Mouse (Mus musculus) embryo, embryonic 10 days (tissue): ENCODE results near the gene Bckdhb.
"Not testable (repeated sequence)": the region's sequence is repeated elsewhere in the genome, so short reads cannot be mapped to it uniquely, and the experiment has no call there.

Experiments
- DNase-seq: peaks from one replicate; pipeline ENCODE4 v3.0.0-alpha.2; 2015; ENCODE audit warnings: low spot score

Bckdhb gene

GRCm38 (mm10) chr9:83963296-83963695, 38.4 kb downstream of the Bckdhb start:
- DNase-seq = no peak

GRCm38 (mm10) chr9:83964376-83964775, 39.4 kb downstream of the Bckdhb start:
- DNase-seq = no peak

- DNase-seq = no peak
Observed at GRCm38 (mm10) chr9:83967439-83968050, 42.6 kb downstream of the Bckdhb start.

- DNase-seq = no peak
Observed at GRCm38 (mm10) chr9:83969326-83969725, 44.4 kb downstream of the Bckdhb start.

GRCm38 (mm10) chr9:83973467-83973866, 48.5 kb downstream of the Bckdhb start:
- no peak for DNase-seq

- DNase-seq = no peak
Observed at GRCm38 (mm10) chr9:83975811-83976210, 50.9 kb downstream of the Bckdhb start.

- DNase-seq = no peak
Observed at GRCm38 (mm10) chr9:83981234-83981633, 56.3 kb downstream of the Bckdhb start.

- no peak for DNase-seq
Observed at GRCm38 (mm10) chr9:84008961-84009360, 84.0 kb downstream of the Bckdhb start.

- DNase-seq = no peak
Observed at GRCm38 (mm10) chr9:84011146-84011545, 86.2 kb downstream of the Bckdhb start.

GRCm38 (mm10) chr9:84018141-84018540, 93.2 kb downstream of the Bckdhb start:
- not testable (repeated sequence) for DNase-seq

- peak; percentile 54 for DNase-seq
Observed at GRCm38 (mm10) chr9:84019627-84020026, 94.7 kb downstream of the Bckdhb start.

GRCm38 (mm10) chr9:84021189-84021588, 96.2 kb downstream of the Bckdhb start:
- DNase-seq = no peak

GRCm38 (mm10) chr9:84028120-84028519, 103.2 kb downstream of the Bckdhb start:
- DNase-seq = no peak

GRCm38 (mm10) chr9:84030691-84031290, 105.8 kb downstream of the Bckdhb start:
- DNase-seq = no peak

GRCm38 (mm10) chr9:84031406-84031805, 106.5 kb downstream of the Bckdhb start:
- DNase-seq = no peak

GRCm38 (mm10) chr9:84032669-84033341, 107.9 kb downstream of the Bckdhb start:
- peak; percentile 59 for DNase-seq

- DNase-seq = no peak
Observed at GRCm38 (mm10) chr9:84036046-84036445, 111.1 kb downstream of the Bckdhb start.

GRCm38 (mm10) chr9:84037224-84037623, 112.3 kb downstream of the Bckdhb start:
- DNase-seq = no peak

GRCm38 (mm10) chr9:84038946-84039345, 114.0 kb downstream of the Bckdhb start:
- DNase-seq = no peak

- no peak for DNase-seq
Observed at GRCm38 (mm10) chr9:84040376-84040775, 115.4 kb downstream of the Bckdhb start.

GRCm38 (mm10) chr9:84041631-84042277, 116.8 kb downstream of the Bckdhb start:
- no peak for DNase-seq

- no peak for DNase-seq
Observed at GRCm38 (mm10) chr9:84042539-84042938, 117.6 kb downstream of the Bckdhb start.

GRCm38 (mm10) chr9:84044136-84044535, 119.2 kb downstream of the Bckdhb start:
- DNase-seq = no peak
